Mouse (Mus musculus) liver, embryonic 14.5 days (tissue): Measurements from ENCODE around the gene Arhgef19. TPM values are rescaled to one million over a fixed set of nuclear protein-coding genes. Genes with fewer than 3 reads are reported as not detected.

Source experiments
- ATAC-seq: fragments of 200-750 bp; cut with Nextera tagmentation; 2 replicates; pipeline ENCODE4 v1.8.0; 2017; ENCODE audit warnings: moderate number of reproducible peaks, mild to moderate bottlenecking, moderate library complexity; ENCODE audit not compliant: insufficient read depth
- DNase-seq, 3 experiments: peaks; one replicate each; pipeline ENCODE4 v3.0.0-alpha.2; 2012 to 2013; ENCODE audit warnings: low read depth in 3 of 3, low spot score in 3 of 3
- H3K27ac ChIP-seq: fragments of 300-500 bp; sonication (generic); 2 replicates; pipeline ENCODE4 v1.5.1; 2014; ENCODE audit warnings: moderate library complexity, mild to moderate bottlenecking, control low read depth, inconsistent platforms
- H3K27me3 ChIP-seq: fragments of 300-500 bp; sonication (generic); 2 replicates; pipeline ENCODE4 v1.6.1; 2014; ENCODE audit warnings: mild to moderate bottlenecking, low read length, moderate library complexity; ENCODE audit not compliant: control insufficient read depth, insufficient read depth
- H3K36me3 ChIP-seq: fragments of 300-500 bp; sonication (generic); replicated peaks from 2 replicates; pipeline ENCODE4 v1.6.1; 2014; ENCODE audit warnings: low read depth; ENCODE audit not compliant: control insufficient read depth, insufficient read depth
- H3K4me1 ChIP-seq, 2 experiments: fragments of 200-500 bp in 1 of 2; fragments of 300-500 bp in 1 of 2; sonication (generic) in 1 of 2; replicated peaks; 2 replicates each; pipeline ENCODE4 v1.6.1; 2012 to 2014; ENCODE audit warnings: antibody characterized with exemption in 1 of 2, inconsistent platforms in 1 of 2, low read length in 1 of 2; ENCODE audit not compliant: control insufficient read depth in 2 of 2, insufficient read depth in 2 of 2
- H3K4me2 ChIP-seq: fragments of 300-500 bp; sonication (generic); 2 replicates; pipeline ENCODE4 v1.6.1; 2014; ENCODE audit warnings: low read depth, mild to moderate bottlenecking, control low read depth, moderate library complexity
- H3K4me3 ChIP-seq, 2 experiments: fragments of 200-500 bp in 1 of 2; fragments of 300-500 bp in 1 of 2; sonication (generic) in 1 of 2; 2 replicates each; pipeline ENCODE4 v1.5.1; 2012 to 2014; ENCODE audit warnings: low read depth in 2 of 2, low read length in 2 of 2, mild to moderate bottlenecking in 2 of 2, control low read depth in 1 of 2, inconsistent platforms in 1 of 2, moderate library complexity in 1 of 2; ENCODE audit not compliant: insufficient read depth in 1 of 2
- H3K9ac ChIP-seq: fragments of 300-500 bp; sonication (generic); replicated peaks from 2 replicates; pipeline ENCODE4 v1.6.1; 2014; ENCODE audit warnings: mild to moderate bottlenecking, control low read depth, moderate library complexity
- H3K9me3 ChIP-seq: fragments of 300-500 bp; sonication (generic); 2 replicates; pipeline ENCODE4 v1.6.1; 2016; ENCODE audit warnings: low read length, mixed read lengths; ENCODE audit not compliant: control insufficient read depth
- CTCF ChIP-seq: IDR thresholded peaks from 2 replicates; pipeline ENCODE4 v1.5.1; 2016; ENCODE audit warnings: antibody characterized with exemption, low read depth, control low read depth
- EP300 ChIP-seq: IDR thresholded peaks from 2 replicates; pipeline ENCODE4 v1.6.1; 2016; ENCODE audit warnings: antibody characterized with exemption, low read depth
- WGBS: fragments of 180-500 bp; shearing (Covaris S2); extraction: QIAGEN DNeasy Blood & Tissue Kit; methylation state at CpG from one replicate; pipeline ENCODE4 v1.1.7; 2014; ENCODE audit not compliant: insufficient replicate concordance; 5-methylcytosine and 5-hydroxymethylcytosine counted together
- polyA plus RNA-seq, 2 experiments: library from polyadenylated mRNA; depleted of rRNA in 1 of 2; stranded (reverse) in 1 of 2; unstranded in 1 of 2; fragments of >200 nt; fragmentation: Nextera tagmentation in 1 of 2; extraction: Ambion mirVana in 1 of 2; gene quantifications; 2 replicates each; pipeline versions ENCODE4 v1.2.1 to v1.2.3; 2012 to 2014

Arhgef19 gene
- polyA plus RNA-seq, 2 experiments: 0.72 to 0.88 TPM

- Histone ChIP-seq H3K27me3 (peaks cover 68% of the 10 kb centered on the region), H3K4me1 (no peaks in the 10 kb centered on the region), H3K4me2 (peak overlapping the region; percentile 49; the same call in 1 of the 2 replicates), H3K36me3 (no peaks in the 10 kb centered on the region), H3K9me3 (no peaks in the 10 kb centered on the region), H3K27ac (no peak overlapping the region), H3K9ac (no peak overlapping the region), H3K4me3 (no peak overlapping the region)
- WGBS: 7% methylated on average over 17 of the region's 17 CpGs
- ATAC-seq: no peak
- TF ChIP-seq EP300 (no peak), CTCF (no peak)
- no peak for DNase-seq
Observed at GRCm38 (mm10) chr4:141246998-141247350, 7.7 kb downstream of the Arhgef19 start.

DNA sequence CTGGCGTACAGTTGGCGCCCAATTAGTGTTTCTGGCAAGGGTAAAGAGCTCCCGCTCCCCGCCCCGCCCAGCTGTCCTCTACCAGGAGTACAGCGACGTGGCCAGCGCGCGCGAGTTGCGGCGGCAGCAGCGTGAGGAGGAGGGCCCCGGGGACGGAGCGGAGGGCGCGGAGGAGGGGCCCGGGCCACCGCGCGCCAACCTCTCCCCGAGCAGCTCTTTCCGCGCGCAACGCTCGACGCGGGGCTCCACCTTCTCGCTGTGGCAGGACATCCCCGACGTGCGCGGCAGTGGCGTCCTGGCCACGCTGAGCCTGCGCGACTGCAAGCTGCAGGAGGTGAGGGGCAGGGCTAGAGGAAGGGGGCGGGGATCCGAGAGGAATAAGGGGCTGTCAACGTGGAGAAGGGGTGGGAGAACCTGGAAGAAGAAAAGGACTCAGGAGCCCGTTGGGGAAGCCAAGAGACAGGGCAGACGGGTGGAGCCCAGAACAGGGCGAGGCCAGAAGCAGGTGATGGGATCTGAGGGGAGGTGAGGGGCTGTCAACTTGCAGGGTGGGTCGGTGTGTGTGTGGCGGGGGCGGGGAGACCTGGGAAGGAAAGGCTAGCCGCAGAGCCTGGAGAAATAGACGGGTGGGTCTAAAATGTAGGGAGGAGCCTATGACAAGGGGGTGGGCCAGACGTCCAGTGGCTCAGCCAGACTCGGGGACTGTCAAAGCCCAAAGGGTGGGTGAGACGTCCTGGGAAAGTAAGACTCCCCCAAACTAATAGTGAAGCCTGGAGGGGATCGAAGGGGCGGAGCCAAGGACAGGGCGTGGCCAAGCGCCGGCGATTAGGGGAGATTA lies 8.7 kb downstream of the Arhgef19 start:
- Histone ChIP-seq H3K27me3 (peaks cover 58% of the 10 kb centered on the region), H3K27ac (no peak overlapping the region), H3K36me3 (no peaks in the 10 kb centered on the region), H3K4me1 (no peaks in the 10 kb centered on the region), H3K9me3 (no peaks in the 10 kb centered on the region), H3K9ac (no peak overlapping the region), H3K4me2 (peak overlapping the region; percentile 49), H3K4me3 (peak overlapping the region; percentile 5 to 36; a peak in 2 of 4 replicates)
- DNase-seq: no peak
- no peak for TF ChIP-seq CTCF
- TF ChIP-seq EP300: no peak
- no peak for ATAC-seq
- 2% methylated on average over 60 of the region's 60 CpGs for WGBS

GRCm38 (mm10) chr4:141248614-141248978 lies 9.3 kb downstream of the Arhgef19 start:
- DNase-seq (no peak), ATAC-seq (0 out of 2 replicates have a peak, but pooled peaks have one; percentile 12)
- Histone ChIP-seq H3K4me3 (no peak overlapping the region), H3K4me2 (no peak overlapping the region; the same call in 1 of the 2 replicates), H3K9me3 (no peaks in the 10 kb centered on the region), H3K4me1 (no peaks in the 10 kb centered on the region), H3K36me3 (no peaks in the 10 kb centered on the region), H3K27me3 (peaks cover 52% of the 10 kb centered on the region), H3K9ac (no peak overlapping the region), H3K27ac (no peak overlapping the region)
- no peak for TF ChIP-seq CTCF
- no peak for TF ChIP-seq EP300
- 6% methylated on average over 11 of the region's 11 CpGs for WGBS

GRCm38 (mm10) chr4:141249383-141249782 lies 10.1 kb downstream of the Arhgef19 start:
- WGBS: 49% methylated on average over 11 of the region's 11 CpGs
- Histone ChIP-seq H3K9me3 (no peaks in the 10 kb centered on the region), H3K4me1 (no peaks in the 10 kb centered on the region), H3K27ac (no peak overlapping the region), H3K4me3 (no peak overlapping the region), H3K36me3 (no peaks in the 10 kb centered on the region), H3K27me3 (peaks cover 49% of the 10 kb centered on the region), H3K9ac (no peak overlapping the region), H3K4me2 (no peak overlapping the region)
- ATAC-seq (no peak), DNase-seq (no peak)
- no peak for TF ChIP-seq CTCF
- no peak for TF ChIP-seq EP300

DNA sequence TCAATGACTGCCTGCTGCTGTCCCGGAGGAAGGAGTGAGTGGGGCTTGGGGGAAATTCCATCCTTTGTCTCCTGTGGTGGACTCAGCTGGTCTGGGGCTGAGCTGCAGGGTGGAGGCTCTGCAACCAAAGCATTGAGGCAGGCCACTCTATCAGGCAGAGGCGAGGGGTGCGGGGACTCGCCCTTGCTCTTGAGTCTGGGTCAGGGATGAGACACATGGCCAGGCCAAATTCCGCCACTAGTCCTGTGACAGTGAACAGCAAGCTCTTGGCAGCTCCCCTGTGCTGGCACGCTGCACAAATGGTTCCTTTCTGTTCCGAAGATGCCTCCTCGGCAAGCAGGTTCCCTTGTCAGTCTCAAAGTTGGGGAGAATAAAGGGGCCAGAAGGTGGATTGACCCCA lies 11.8 kb downstream of the Arhgef19 start:
- Histone ChIP-seq H3K4me2 (no peak overlapping the region), H3K36me3 (no peaks in the 10 kb centered on the region), H3K9ac (no peak overlapping the region), H3K27me3 (peaks cover 37% of the 10 kb centered on the region), H3K4me1 (no peaks in the 10 kb centered on the region), H3K27ac (no peak overlapping the region), H3K9me3 (no peaks in the 10 kb centered on the region), H3K4me3 (no peak overlapping the region)
- ATAC-seq (no peak), DNase-seq (no peak)
- TF ChIP-seq CTCF: no peak
- WGBS: 73% methylated on average over 8 of the region's 8 CpGs
